Mouse (Mus musculus) gastrocnemius, postnatal 4 days (tissue): ENCODE results near the gene Foxp1. TPM values are rescaled to one million over a fixed set of nuclear protein-coding genes. Genes with fewer than 3 reads are reported as not detected.

ENCODE experiments used
- DNase-seq, 2 experiments: peaks; one replicate each; pipeline ENCODE4 v3.0.0; 2021 to 2022; ENCODE audit warnings: low spot score in 2 of 2, mixed read lengths in 2 of 2
- total RNA-seq, 2 experiments: library from RNA; stranded (reverse); gene quantifications; 2 replicates each; pipeline ENCODE4 v1.2.3; 2021

The Foxp1 gene
- total RNA-seq, 2 experiments from 2014 or later = 47.2 to 50.8 TPM

GRCm38 (mm10) chr6:99031321-99031903 lies 491.1 kb downstream of the Foxp1 start:
- DNase-seq = no peak

- DNase-seq = no peak
Observed at GRCm38 (mm10) chr6:99030251-99030650, 492.3 kb downstream of the Foxp1 start.

- no peak for DNase-seq
Observed at GRCm38 (mm10) chr6:99029438-99029837, 493.1 kb downstream of the Foxp1 start.

GRCm38 (mm10) chr6:99028989-99029305 lies 493.6 kb downstream of the Foxp1 start:
- no peak for DNase-seq

- DNase-seq = peak; percentile 54 to 72
Observed at GRCm38 (mm10) chr6:99028161-99028988, 494.1 kb downstream of the Foxp1 start.

- no peak for DNase-seq
Observed at GRCm38 (mm10) chr6:99027542-99028160, 494.9 kb downstream of the Foxp1 start.

- DNase-seq = no peak
Observed at GRCm38 (mm10) chr6:99026635-99027541, 495.6 kb downstream of the Foxp1 start.

- DNase-seq = no peak
Observed at GRCm38 (mm10) chr6:99026040-99026439, 496.5 kb downstream of the Foxp1 start.

- DNase-seq = no peak
Observed at GRCm38 (mm10) chr6:99024588-99024987, 497.9 kb downstream of the Foxp1 start.

GRCm38 (mm10) chr6:99020570-99021444 lies 501.7 kb downstream of the Foxp1 start:
- no peak for DNase-seq

GRCm38 (mm10) chr6:99019716-99020115 lies 502.8 kb downstream of the Foxp1 start:
- DNase-seq = no peak

- no peak for DNase-seq
Observed at GRCm38 (mm10) chr6:99019266-99019665, 503.3 kb downstream of the Foxp1 start.

GRCm38 (mm10) chr6:99013866-99014502 lies 508.5 kb downstream of the Foxp1 start:
- no peak for DNase-seq

GRCm38 (mm10) chr6:99013119-99013865 lies 509.2 kb downstream of the Foxp1 start:
- no peak for DNase-seq

GRCm38 (mm10) chr6:99011895-99012584 lies 510.5 kb downstream of the Foxp1 start:
- DNase-seq = no peak

GRCm38 (mm10) chr6:99009771-99010170 lies 512.8 kb downstream of the Foxp1 start:
- DNase-seq = no peak

GRCm38 (mm10) chr6:99008565-99008964 lies 514.0 kb downstream of the Foxp1 start:
- no peak for DNase-seq

GRCm38 (mm10) chr6:99007542-99007941 lies 515.0 kb downstream of the Foxp1 start:
- DNase-seq = no peak
